Mouse (Mus musculus): ENCODE results near the gene Bcas3. TPM values are rescaled to one million over a fixed set of nuclear protein-coding genes. Genes with fewer than 3 reads are reported as not detected.

Bcas3 gene
- polyA plus RNA-seq, 1 experiment from 2014 or later = 15.4 TPM

GRCm38 (mm10) chr11:85695614-85696263 is 342.8 kb downstream of the Bcas3 start:
- H3K4me3 ChIP-seq (ENCODE audit: low read length) = 0 out of 2 replicates have a peak overlapping the region, but pooled peaks have one; percentile 9
- no peaks in the 10 kb centered on the region for H3K27me3 ChIP-seq (replicated peaks; ENCODE audit: control insufficient read depth, insufficient read depth, low read length)
- ATAC-seq = peak; percentile 86
- H3K36me3 ChIP-seq (ENCODE audit: control insufficient read depth, insufficient read depth, low read length) = no peaks in the 10 kb centered on the region
- H3K9me3 ChIP-seq (ENCODE audit: control insufficient read depth, low read length) = no peaks in the 10 kb centered on the region
- peaks cover 39% of the 10 kb centered on the region for H3K4me1 ChIP-seq (ENCODE audit: control insufficient read depth, insufficient read depth, low read length)
- H3K27ac ChIP-seq (ENCODE audit: low read length) = peak overlapping the region; percentile 86
- peak overlapping the region; percentile 43 for H3K9ac ChIP-seq (ENCODE audit: low read depth, low read length)
- H3K4me2 ChIP-seq (ENCODE audit: low read depth, low read length) = peak overlapping the region; percentile 42
- 39% methylated on average over 16 of the region's 16 CpGs for WGBS

- Histone ChIP-seq H3K27me3 (replicated peaks; ENCODE audit: control insufficient read depth, insufficient read depth, low read length) (no peaks in the 10 kb centered on the region), H3K36me3 (ENCODE audit: control insufficient read depth, insufficient read depth, low read length) (no peaks in the 10 kb centered on the region), H3K4me2 (ENCODE audit: low read depth, low read length) (peak overlapping the region; percentile 42), H3K4me1 (ENCODE audit: control insufficient read depth, insufficient read depth, low read length) (peaks cover 39% of the 10 kb centered on the region), H3K27ac (ENCODE audit: low read length) (peak overlapping the region; percentile 86), H3K4me3 (ENCODE audit: low read length) (no peak overlapping the region), H3K9me3 (ENCODE audit: control insufficient read depth, low read length) (no peaks in the 10 kb centered on the region), H3K9ac (ENCODE audit: low read depth, low read length) (peak overlapping the region; percentile 23)
- ATAC-seq = peak; percentile 19; the same call in 1 of the 2 replicates
- WGBS = 35% methylated on average over 14 of the region's 14 CpGs
These were observed 343.8 kb downstream of the Bcas3 start for GRCm38 (mm10) chr11:85696491-85697398.

- no peak for ATAC-seq
- H3K4me3 ChIP-seq (ENCODE audit: low read length) = no peak overlapping the region
- 79% methylated on average over 4 of the region's 4 CpGs for WGBS
- no peaks in the 10 kb centered on the region for H3K36me3 ChIP-seq (ENCODE audit: control insufficient read depth, insufficient read depth, low read length)
- no peak overlapping the region for H3K9ac ChIP-seq (ENCODE audit: low read depth, low read length)
- peaks cover 39% of the 10 kb centered on the region for H3K4me1 ChIP-seq (ENCODE audit: control insufficient read depth, insufficient read depth, low read length)
- no peaks in the 10 kb centered on the region for H3K9me3 ChIP-seq (ENCODE audit: control insufficient read depth, low read length)
- no peak overlapping the region for H3K27ac ChIP-seq (ENCODE audit: low read length)
- no peaks in the 10 kb centered on the region for H3K27me3 ChIP-seq (replicated peaks; ENCODE audit: control insufficient read depth, insufficient read depth, low read length)
- no peak overlapping the region for H3K4me2 ChIP-seq (ENCODE audit: low read depth, low read length)
These were observed 344.5 kb downstream of the Bcas3 start for GRCm38 (mm10) chr11:85697468-85697867.

GRCm38 (mm10) chr11:85698242-85698641 is 345.3 kb downstream of the Bcas3 start:
- Histone ChIP-seq H3K4me3 (ENCODE audit: low read length) (no peak overlapping the region), H3K9ac (ENCODE audit: low read depth, low read length) (no peak overlapping the region), H3K4me1 (ENCODE audit: control insufficient read depth, insufficient read depth, low read length) (peaks cover 35% of the 10 kb centered on the region), H3K4me2 (ENCODE audit: low read depth, low read length) (no peak overlapping the region), H3K27ac (ENCODE audit: low read length) (no peak overlapping the region), H3K36me3 (ENCODE audit: control insufficient read depth, insufficient read depth, low read length) (no peaks in the 10 kb centered on the region), H3K9me3 (ENCODE audit: control insufficient read depth, low read length) (no peaks in the 10 kb centered on the region), H3K27me3 (replicated peaks; ENCODE audit: control insufficient read depth, insufficient read depth, low read length) (no peaks in the 10 kb centered on the region)
- 78% methylated on average over 11 of the region's 11 CpGs for WGBS
- ATAC-seq = no peak

- Histone ChIP-seq H3K27ac (ENCODE audit: low read length) (no peak overlapping the region), H3K4me3 (ENCODE audit: low read length) (no peak overlapping the region), H3K4me2 (ENCODE audit: low read depth, low read length) (no peak overlapping the region), H3K9me3 (ENCODE audit: control insufficient read depth, low read length) (no peaks in the 10 kb centered on the region), H3K27me3 (replicated peaks; ENCODE audit: control insufficient read depth, insufficient read depth, low read length) (no peaks in the 10 kb centered on the region), H3K9ac (ENCODE audit: low read depth, low read length) (no peak overlapping the region), H3K4me1 (ENCODE audit: control insufficient read depth, insufficient read depth, low read length) (no peaks in the 10 kb centered on the region; the same call in 1 of the 2 replicates), H3K36me3 (ENCODE audit: control insufficient read depth, insufficient read depth, low read length) (no peaks in the 10 kb centered on the region)
- WGBS = 64% methylated on average over 4 of the region's 4 CpGs
- ATAC-seq = peak; percentile 92
These were observed 351.2 kb downstream of the Bcas3 start for GRCm38 (mm10) chr11:85704062-85704748.

GRCm38 (mm10) chr11:85706630-85707029 is 353.7 kb downstream of the Bcas3 start:
- Histone ChIP-seq H3K27ac (ENCODE audit: low read length) (no peak overlapping the region), H3K4me3 (ENCODE audit: low read length) (no peak overlapping the region), H3K27me3 (replicated peaks; ENCODE audit: control insufficient read depth, insufficient read depth, low read length) (0 out of 2 replicates have a peak, but pooled peaks cover 4% of the 10 kb centered on the region), H3K36me3 (ENCODE audit: control insufficient read depth, insufficient read depth, low read length) (no peaks in the 10 kb centered on the region), H3K9me3 (ENCODE audit: control insufficient read depth, low read length) (no peaks in the 10 kb centered on the region), H3K4me2 (ENCODE audit: low read depth, low read length) (no peak overlapping the region), H3K4me1 (ENCODE audit: control insufficient read depth, insufficient read depth, low read length) (no peaks in the 10 kb centered on the region), H3K9ac (ENCODE audit: low read depth, low read length) (no peak overlapping the region)
- 38% methylated on average over 1 of the region's 1 CpGs for WGBS
- ATAC-seq = no peak

- Histone ChIP-seq H3K36me3 (ENCODE audit: control insufficient read depth, insufficient read depth, low read length) (no peaks in the 10 kb centered on the region), H3K9ac (ENCODE audit: low read depth, low read length) (no peak overlapping the region), H3K4me2 (ENCODE audit: low read depth, low read length) (no peak overlapping the region), H3K4me1 (ENCODE audit: control insufficient read depth, insufficient read depth, low read length) (no peaks in the 10 kb centered on the region), H3K9me3 (ENCODE audit: control insufficient read depth, low read length) (no peaks in the 10 kb centered on the region), H3K27ac (ENCODE audit: low read length) (no peak overlapping the region), H3K27me3 (replicated peaks; ENCODE audit: control insufficient read depth, insufficient read depth, low read length) (0 out of 2 replicates have a peak, but pooled peaks cover 4% of the 10 kb centered on the region), H3K4me3 (ENCODE audit: low read length) (no peak overlapping the region)
- 92% methylated on average over 1 of the region's 1 CpGs for WGBS
- no peak for ATAC-seq
These were observed 354.5 kb downstream of the Bcas3 start for GRCm38 (mm10) chr11:85707496-85707895.

- 81% methylated on average over 6 of the region's 6 CpGs for WGBS
- H3K27me3 ChIP-seq (replicated peaks; ENCODE audit: control insufficient read depth, insufficient read depth, low read length) = 0 out of 2 replicates have a peak, but pooled peaks cover 4% of the 10 kb centered on the region
- no peaks in the 10 kb centered on the region for H3K36me3 ChIP-seq (ENCODE audit: control insufficient read depth, insufficient read depth, low read length)
- ATAC-seq = no peak
- H3K27ac ChIP-seq (ENCODE audit: low read length) = no peak overlapping the region
- H3K4me2 ChIP-seq (ENCODE audit: low read depth, low read length) = no peak overlapping the region
- no peak overlapping the region for H3K4me3 ChIP-seq (ENCODE audit: low read length)
- no peaks in the 10 kb centered on the region for H3K9me3 ChIP-seq (ENCODE audit: control insufficient read depth, low read length)
- H3K9ac ChIP-seq (ENCODE audit: low read depth, low read length) = no peak overlapping the region
- H3K4me1 ChIP-seq (ENCODE audit: control insufficient read depth, insufficient read depth, low read length) = peaks cover 6% of the 10 kb centered on the region
These were observed 356.2 kb downstream of the Bcas3 start for GRCm38 (mm10) chr11:85709147-85709546.

- H3K27ac ChIP-seq (ENCODE audit: low read length) = no peak overlapping the region
- no peak overlapping the region for H3K4me3 ChIP-seq (ENCODE audit: low read length)
- WGBS = 83% methylated on average over 7 of the region's 7 CpGs
- H3K36me3 ChIP-seq (ENCODE audit: control insufficient read depth, insufficient read depth, low read length) = no peaks in the 10 kb centered on the region
- no peaks in the 10 kb centered on the region for H3K9me3 ChIP-seq (ENCODE audit: control insufficient read depth, low read length)
- no peak overlapping the region for H3K4me2 ChIP-seq (ENCODE audit: low read depth, low read length)
- H3K4me1 ChIP-seq (ENCODE audit: control insufficient read depth, insufficient read depth, low read length) = peaks cover 10% of the 10 kb centered on the region
- no peak for ATAC-seq
- 0 out of 2 replicates have a peak, but pooled peaks cover 9% of the 10 kb centered on the region for H3K27me3 ChIP-seq (replicated peaks; ENCODE audit: control insufficient read depth, insufficient read depth, low read length)
- no peak overlapping the region for H3K9ac ChIP-seq (ENCODE audit: low read depth, low read length)
These were observed 357.2 kb downstream of the Bcas3 start for GRCm38 (mm10) chr11:85710155-85710554.

All from intestine, embryonic 16.5 days (tissue).